Mouse (Mus musculus) stomach, postnatal 0 days (tissue): ENCODE results near the gene Cish. TPM values are rescaled to one million over a fixed set of nuclear protein-coding genes. Genes with fewer than 3 reads are reported as not detected.

ENCODE experiments used
- ATAC-seq: fragments of 200-750 bp; cut with Nextera tagmentation; 2 replicates; pipeline ENCODE4 v1.8.0; 2017; ENCODE audit not compliant: low FRiP score, low TSS enrichment
- DNase-seq: peaks from one replicate; pipeline ENCODE4 v3.0.0-alpha.2; 2016; ENCODE audit warnings: low spot score
- H3K27ac ChIP-seq: fragments of 300-500 bp; sonication (generic); replicated peaks from 2 replicates; pipeline ENCODE4 v1.5.1; 2014; ENCODE audit warnings: mild to moderate bottlenecking, control low read depth
- H3K27me3 ChIP-seq: fragments of 300-500 bp; sonication (generic); 2 replicates; pipeline ENCODE4 v1.6.1; 2014; ENCODE audit warnings: low read length; ENCODE audit not compliant: control insufficient read depth, insufficient read depth
- H3K36me3 ChIP-seq: fragments of 300-500 bp; sonication (generic); 2 replicates; pipeline ENCODE4 v1.6.1; 2014; ENCODE audit warnings: low read length, mixed read lengths; ENCODE audit not compliant: control insufficient read depth, insufficient read depth
- H3K4me1 ChIP-seq: fragments of 300-500 bp; sonication (generic); replicated peaks from 2 replicates; pipeline ENCODE4 v1.6.1; 2014; ENCODE audit warnings: antibody characterized with exemption; ENCODE audit not compliant: control insufficient read depth, insufficient read depth
- H3K4me2 ChIP-seq: fragments of 300-500 bp; sonication (generic); replicated peaks from 2 replicates; pipeline ENCODE4 v1.6.1; 2014; ENCODE audit warnings: low read depth, mild to moderate bottlenecking, control low read depth, moderate library complexity
- H3K4me3 ChIP-seq: fragments of 300-500 bp; sonication (generic); 2 replicates; pipeline ENCODE4 v1.5.1; 2014; ENCODE audit warnings: low read depth, low read length, control low read depth
- H3K9ac ChIP-seq: fragments of 300-500 bp; sonication (generic); 2 replicates; pipeline ENCODE4 v1.6.1; 2014; ENCODE audit warnings: mild to moderate bottlenecking, low read length, control low read depth, mixed read lengths
- H3K9me3 ChIP-seq: fragments of 300-500 bp; sonication (generic); 2 replicates; pipeline ENCODE4 v1.6.1; 2016; ENCODE audit warnings: low read length; ENCODE audit not compliant: control insufficient read depth
- CTCF ChIP-seq: IDR thresholded peaks from 2 replicates; pipeline ENCODE4 v1.5.1; 2016; ENCODE audit warnings: antibody characterized with exemption, low read depth, mild to moderate bottlenecking, moderate library complexity
- EP300 ChIP-seq: optimal IDR thresholded peaks from 2 replicates; pipeline ENCODE3; 2016; ENCODE audit warnings: antibody characterized with exemption
- WGBS: fragments of 180-500 bp; shearing (Covaris S2); extraction: QIAGEN DNeasy Blood & Tissue Kit; methylation state at CpG from one replicate; pipeline ENCODE4 v1.1.7; 2014; 5-methylcytosine and 5-hydroxymethylcytosine counted together
- polyA plus RNA-seq: library from polyadenylated mRNA; unstranded; fragments of >200 nt; fragmentation: Nextera tagmentation; extraction: Ambion mirVana; gene quantifications from 2 replicates; pipeline ENCODE4 v1.2.1, GENCODE M21; 2015

Cish gene
- polyA plus RNA-seq, 1 experiment from 2014 or later: 30.8 TPM

GRCm38 (mm10) chr9:107282951-107283350, 12.9 kb upstream of the Cish start:
- Histone ChIP-seq H3K36me3 (no peaks in the 10 kb centered on the region), H3K27ac (no peak overlapping the region), H3K4me2 (no peak overlapping the region), H3K9ac (no peak overlapping the region), H3K4me3 (no peak overlapping the region), H3K4me1 (no peaks in the 10 kb centered on the region; the same call in 1 of the 2 replicates), H3K9me3 (no peaks in the 10 kb centered on the region), H3K27me3 (no peaks in the 10 kb centered on the region)
- no peak for DNase-seq
- TF ChIP-seq CTCF (no peak), EP300 (no peak)
- WGBS: 80% methylated on average over 9 of the region's 9 CpGs
- no peak for ATAC-seq

- WGBS: 8% methylated on average over 3 of the region's 3 CpGs
- no peak overlapping the region for H3K9ac ChIP-seq
- no peaks in the 10 kb centered on the region; the same call in 1 of the 2 replicates for H3K4me1 ChIP-seq
- ATAC-seq: no peak
- H3K4me3 ChIP-seq: no peak overlapping the region
- H3K4me2 ChIP-seq: no peak overlapping the region
- peak overlapping the region; percentile 65; the same call in 1 of the 2 replicates for H3K27ac ChIP-seq
- no peaks in the 10 kb centered on the region for H3K27me3 ChIP-seq
- H3K36me3 ChIP-seq: no peaks in the 10 kb centered on the region
- DNase-seq: peak; percentile 65
- no peaks in the 10 kb centered on the region for H3K9me3 ChIP-seq
- TF ChIP-seq EP300 (no peak), CTCF (no peak)
These were observed 10.8 kb upstream of the Cish start for GRCm38 (mm10) chr9:107285009-107285408.

- peak overlapping the region; percentile 72 for H3K4me2 ChIP-seq
- peak overlapping the region; percentile 63; the same call in 1 of the 2 replicates for H3K27ac ChIP-seq
- no peaks in the 10 kb centered on the region for H3K27me3 ChIP-seq
- DNase-seq: no peak
- H3K4me3 ChIP-seq: no peak overlapping the region
- no peak overlapping the region for H3K9ac ChIP-seq
- ATAC-seq: no peak
- no peaks in the 10 kb centered on the region for H3K9me3 ChIP-seq
- TF ChIP-seq CTCF (no peak), EP300 (no peak)
- H3K4me1 ChIP-seq: no peaks in the 10 kb centered on the region
- WGBS: 61% methylated on average over 2 of the region's 2 CpGs
- no peaks in the 10 kb centered on the region for H3K36me3 ChIP-seq
These were observed 8.5 kb upstream of the Cish start for GRCm38 (mm10) chr9:107287294-107287693.

GRCm38 (mm10) chr9:107288105-107288650, 7.6 kb upstream of the Cish start:
- Histone ChIP-seq H3K9me3 (no peaks in the 10 kb centered on the region), H3K36me3 (no peaks in the 10 kb centered on the region), H3K4me3 (peak overlapping the region; percentile 12; the same call in 1 of the 2 replicates), H3K4me1 (no peaks in the 10 kb centered on the region), H3K9ac (peak overlapping the region; percentile 35; the same call in 1 of the 2 replicates), H3K4me2 (peak overlapping the region; percentile 72), H3K27ac (peak overlapping the region; percentile 63), H3K27me3 (no peaks in the 10 kb centered on the region)
- DNase-seq (no peak), ATAC-seq (no peak)
- TF ChIP-seq CTCF (no peak), EP300 (no peak)
- WGBS: 79% methylated on average over 14 of the region's 14 CpGs

- H3K4me3 ChIP-seq: peak overlapping the region; percentile 43
- H3K27ac ChIP-seq: peak overlapping the region; percentile 87
- peak; percentile 84 for ATAC-seq
- peak; percentile 80 for DNase-seq
- no peaks in the 10 kb centered on the region for H3K4me1 ChIP-seq
- H3K9me3 ChIP-seq: no peaks in the 10 kb centered on the region
- no peaks in the 10 kb centered on the region for H3K27me3 ChIP-seq
- H3K36me3 ChIP-seq: no peaks in the 10 kb centered on the region
- 31% methylated on average over 8 of the region's 8 CpGs for WGBS
- TF ChIP-seq CTCF (no peak), EP300 (no peak)
- H3K4me2 ChIP-seq: peak overlapping the region; percentile 72
- H3K9ac ChIP-seq: peak overlapping the region; percentile 51
These were observed 7.1 kb upstream of the Cish start for GRCm38 (mm10) chr9:107288711-107289110.
